Mouse (Mus musculus): ENCODE data around the gene Zfp626. TPM values are rescaled to one million over a fixed set of nuclear protein-coding genes. Genes with fewer than 3 reads are reported as not detected.
"Not testable (repeated sequence)": the region's sequence is repeated elsewhere in the genome, so short reads cannot be mapped to it uniquely, and the experiment has no call there.

Gene Zfp626
- polyA plus RNA-seq, 1 experiment from 2014 or later: 1.9 TPM

GRCm38 (mm10) chr7:27834131-27834530 is 27.1 kb downstream of the Zfp626 start:
- no peak for DNase-seq (ENCODE audit: low spot score)
- Histone ChIP-seq H3K27ac (replicated peaks) (no peak overlapping the region), H3K4me3 (no peak overlapping the region), H3K4me1 (peaks cover 8% of the 10 kb centered on the region), H3K27me3 (ENCODE audit: low read depth, poor library complexity, severe bottlenecking) (no peaks in the 10 kb centered on the region), H3K9me3 (replicated peaks) (no peaks in the 10 kb centered on the region), H3K36me3 (no peaks in the 10 kb centered on the region)
- 89% methylated on average over 2 of the region's 2 CpGs for WGBS

GRCm38 (mm10) chr7:27837896-27838295 is 30.9 kb downstream of the Zfp626 start:
- peak overlapping the region; percentile 86 for H3K27ac ChIP-seq (replicated peaks)
- peak overlapping the region; percentile 68 for H3K4me3 ChIP-seq
- 34% methylated on average over 6 of the region's 6 CpGs for WGBS
- no peaks in the 10 kb centered on the region for H3K9me3 ChIP-seq (replicated peaks)
- peaks cover 16% of the 10 kb centered on the region for H3K4me1 ChIP-seq
- no peak for DNase-seq (ENCODE audit: low spot score)
- H3K36me3 ChIP-seq: no peaks in the 10 kb centered on the region
- no peaks in the 10 kb centered on the region for H3K27me3 ChIP-seq (ENCODE audit: low read depth, poor library complexity, severe bottlenecking)

DNA sequence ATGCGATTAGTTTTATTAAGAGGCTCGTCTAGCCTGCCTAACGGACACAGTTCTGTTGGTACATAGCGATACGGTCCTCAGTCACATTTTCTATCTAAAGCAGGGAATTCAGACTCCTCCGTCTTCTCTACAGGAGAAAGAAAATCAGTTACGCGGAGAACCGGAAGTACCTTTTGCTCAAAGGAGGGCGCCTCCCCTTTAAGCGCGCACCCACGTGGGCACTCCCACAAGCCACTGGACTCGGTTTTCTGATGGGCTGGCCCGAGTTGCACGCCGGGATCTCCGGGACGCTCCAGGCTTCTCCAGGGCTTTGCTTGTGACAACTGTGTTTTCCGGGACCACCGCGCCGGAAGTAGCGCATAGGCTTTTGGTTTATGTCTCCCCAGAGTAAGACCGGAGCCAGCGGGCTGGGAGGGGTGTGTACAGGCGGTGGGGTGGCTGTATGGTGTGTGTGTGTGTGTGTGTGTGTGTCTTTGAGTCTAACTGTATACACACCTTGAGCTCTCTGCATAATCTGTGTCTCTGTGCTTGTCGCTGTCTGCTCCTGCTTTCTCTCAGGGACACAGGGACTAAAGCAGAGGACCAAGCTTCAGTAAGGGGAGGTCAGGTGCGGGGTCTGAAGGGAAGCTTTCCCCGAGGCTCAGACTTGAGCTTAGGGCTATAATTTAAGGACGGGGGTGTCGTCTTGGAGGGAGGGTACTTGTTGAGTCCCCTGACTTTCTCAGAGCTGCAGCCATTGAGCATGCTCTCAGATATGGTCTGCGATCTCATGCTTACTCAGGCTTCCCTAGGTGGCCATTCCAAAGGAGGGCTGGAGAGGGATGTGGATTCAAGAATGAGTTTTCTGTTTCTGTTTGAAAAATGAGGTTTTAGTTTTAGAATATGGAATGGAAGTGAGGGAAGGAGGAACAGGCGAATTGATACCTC is 31.6 kb downstream of the Zfp626 start, which contains the start of gene Zfp59:
Zfp59 (plus strand) TSS at position 285 of the 927 bp plus-strand sequence.
- no peaks in the 10 kb centered on the region for H3K9me3 ChIP-seq (replicated peaks)
- 4% methylated on average over 34 of the region's 34 CpGs for WGBS
- peak within 1 kb of the TSS; percentile 68 for H3K4me3 ChIP-seq
- H3K4me1 ChIP-seq: peaks cover 16% of the 10 kb centered on the region
- no peaks in the 10 kb centered on the region for H3K27me3 ChIP-seq (ENCODE audit: low read depth, poor library complexity, severe bottlenecking)
- H3K36me3 ChIP-seq: no peaks in the 10 kb centered on the region
- peak; percentile 92 for DNase-seq (ENCODE audit: low spot score)
- H3K27ac ChIP-seq (replicated peaks): peak within 1 kb of the TSS; percentile 86

DNA sequence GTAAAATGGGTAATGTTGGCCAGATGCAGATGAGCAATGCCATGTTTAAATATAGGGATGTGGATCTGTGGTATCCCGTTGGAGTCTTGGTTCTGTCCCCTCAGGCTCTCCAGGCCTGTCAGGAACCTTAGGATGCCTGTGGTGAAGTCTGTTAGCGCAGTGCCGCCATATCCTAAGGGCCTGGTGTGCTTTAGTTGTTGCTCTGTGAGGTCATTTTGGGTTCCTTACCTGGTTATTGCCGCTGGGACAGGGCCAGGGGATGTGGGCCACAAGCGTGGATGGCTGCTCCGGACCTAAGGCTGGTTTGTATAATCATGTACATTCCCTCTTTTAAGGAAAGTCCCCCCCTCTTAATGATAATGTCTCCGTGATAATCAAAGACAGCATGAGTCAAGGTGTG is 32.6 kb downstream of the Zfp626 start:
- Histone ChIP-seq H3K9me3 (replicated peaks) (no peaks in the 10 kb centered on the region), H3K27me3 (ENCODE audit: low read depth, poor library complexity, severe bottlenecking) (no peaks in the 10 kb centered on the region), H3K4me1 (peaks cover 16% of the 10 kb centered on the region), H3K4me3 (peak overlapping the region; percentile 68), H3K27ac (replicated peaks) (no peak overlapping the region), H3K36me3 (peaks cover 4% of the 10 kb centered on the region)
- WGBS: 94% methylated on average over 7 of the region's 7 CpGs
- no peak for DNase-seq (ENCODE audit: low spot score)

GRCm38 (mm10) chr7:27840104-27840503 is 33.1 kb downstream of the Zfp626 start:
- 89% methylated on average over 6 of the region's 6 CpGs for WGBS
- H3K4me3 ChIP-seq: no peak overlapping the region
- no peak for DNase-seq (ENCODE audit: low spot score)

DNA sequence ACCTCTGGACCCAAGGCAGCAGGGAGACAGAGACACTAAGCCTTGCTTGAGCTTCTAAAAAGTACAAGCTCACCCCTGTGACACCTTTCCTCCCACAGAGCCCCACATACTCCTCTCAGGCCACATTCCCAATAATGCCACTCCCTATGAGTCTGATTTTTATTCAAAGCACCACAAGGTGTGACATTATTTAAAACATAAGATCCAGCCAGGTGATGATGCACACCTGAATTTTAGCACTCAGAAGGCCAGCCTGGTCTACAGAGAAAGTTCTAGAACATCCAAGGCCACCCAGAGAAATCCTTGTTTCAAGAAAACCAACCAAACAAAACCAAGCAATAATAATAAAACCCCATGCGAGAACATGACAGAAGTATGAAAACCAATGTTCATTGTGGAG is 50.2 kb downstream of the Zfp626 start, which contains the start of gene Zfp607a:
Zfp607a (plus strand) TSS at position 301 of the 400 bp plus-strand sequence.
- peaks cover 44% of the 10 kb centered on the region for H3K36me3 ChIP-seq
- no peak for DNase-seq (ENCODE audit: low spot score)

More at GRCm38 (mm10) chr7:27840104-27840503, 33.1 kb downstream of the Zfp626 start:
- H3K36me3 ChIP-seq: peaks cover 9% of the 10 kb centered on the region
- no peak overlapping the region for H3K27ac ChIP-seq (replicated peaks)
- peaks cover 16% of the 10 kb centered on the region for H3K4me1 ChIP-seq
- H3K9me3 ChIP-seq (replicated peaks): no peaks in the 10 kb centered on the region
- no peaks in the 10 kb centered on the region for H3K27me3 ChIP-seq (ENCODE audit: low read depth, poor library complexity, severe bottlenecking)

GRCm38 (mm10) chr7:27859301-27860251 is 52.6 kb downstream of the Zfp626 start:
- Histone ChIP-seq H3K4me3 (peak overlapping the region; percentile 78), H3K36me3 (peaks cover 36% of the 10 kb centered on the region), H3K4me1 (peaks cover 22% of the 10 kb centered on the region), H3K9me3 (replicated peaks) (peaks cover 5% of the 10 kb centered on the region; the same call in 1 of the 2 replicates), H3K27me3 (ENCODE audit: low read depth, poor library complexity, severe bottlenecking) (no peaks in the 10 kb centered on the region), H3K27ac (replicated peaks) (peak overlapping the region; percentile 90)
- peak; percentile 16 for DNase-seq (ENCODE audit: low spot score)
- 38% methylated on average over 10 of the region's 10 CpGs for WGBS

More for the DNA sequence above, 50.2 kb downstream of the Zfp626 start, which contains the start of gene Zfp607a:
- Histone ChIP-seq H3K4me3 (no peak within 1 kb of the TSS), H3K4me1 (peaks cover 22% of the 10 kb centered on the region), H3K27ac (replicated peaks) (no peak within 1 kb of the TSS), H3K27me3 (ENCODE audit: low read depth, poor library complexity, severe bottlenecking) (no peaks in the 10 kb centered on the region), H3K9me3 (replicated peaks) (peaks cover 5% of the 10 kb centered on the region; the same call in 1 of the 2 replicates)
- WGBS: 89% methylated on average over 1 of the region's 1 CpGs

GRCm38 (mm10) chr7:27860396-27861235 is 53.6 kb downstream of the Zfp626 start:
- peak overlapping the region; percentile 90 for H3K27ac ChIP-seq (replicated peaks)

GRCm38 (mm10) chr7:27862578-27862977 is 55.6 kb downstream of the Zfp626 start:
- not testable (repeated sequence) for H3K9me3 ChIP-seq (replicated peaks); H3K27me3 ChIP-seq (ENCODE audit: low read depth, poor library complexity, severe bottlenecking); H3K4me3 ChIP-seq; DNase-seq (ENCODE audit: low spot score); H3K27ac ChIP-seq (replicated peaks)
- WGBS: 89% methylated on average over 5 of the region's 5 CpGs
- Histone ChIP-seq H3K36me3 (peaks cover 37% of the 10 kb centered on the region), H3K4me1 (peaks cover 22% of the 10 kb centered on the region)

More at GRCm38 (mm10) chr7:27860396-27861235, 53.6 kb downstream of the Zfp626 start:
- peaks cover 22% of the 10 kb centered on the region for H3K4me1 ChIP-seq
- peaks cover 33% of the 10 kb centered on the region for H3K36me3 ChIP-seq
- WGBS: under 1% methylated on average over 22 of the region's 22 CpGs
- peaks cover 5% of the 10 kb centered on the region; the same call in 1 of the 2 replicates for H3K9me3 ChIP-seq (replicated peaks)
- peak; percentile 69 for DNase-seq (ENCODE audit: low spot score)
- peak overlapping the region; percentile 78 for H3K4me3 ChIP-seq
- H3K27me3 ChIP-seq (ENCODE audit: low read depth, poor library complexity, severe bottlenecking): no peaks in the 10 kb centered on the region
